Mouse (Mus musculus) liver, postnatal 0 days (tissue): ENCODE results near the gene Fam199x.

ENCODE experiments used
- CTCF ChIP-seq: sonication (generic); IDR thresholded peaks from 2 replicates; pipeline ENCODE4 v1.5.1; 2016; ENCODE audit warnings: antibody characterized with exemption, low read depth
- EP300 ChIP-seq: IDR thresholded peaks from 2 replicates; pipeline ENCODE4 v1.6.1; 2016; ENCODE audit warnings: antibody characterized with exemption, low read depth, mild to moderate bottlenecking

- no peak for TF ChIP-seq CTCF
- no peak for TF ChIP-seq EP300
These were observed 78.1 kb downstream of the Fam199x start for GRCm38 (mm10) chrX:137127542-137127941.
